Mouse (Mus musculus) brain, adult 10 weeks (tissue): ENCODE data around the gene Tmem229b. TPM values are rescaled to one million over a fixed set of nuclear protein-coding genes. Genes with fewer than 3 reads are reported as not detected.

Experiments used
- polyA plus RNA-seq: library from polyadenylated mRNA; stranded (reverse); fragments of 350-450 nt; fragmentation: Illumina TruSeq; extraction: RNeasy Lipid Tissue Mini Kit (QIAGEN cat#74804); gene quantifications from one replicate; pipeline ENCODE4 v1.2.3, GENCODE M21; 2015; ENCODE audit warnings: low read depth, low replicate concordance

Tmem229b gene
- polyA plus RNA-seq, result 25.4 TPM

GRCm38 (mm10) chr12:79007126-79007753 lies at the start of gene Tmem229b:
Gene Tmem229b, minus strand, starts transcription at chr12:79007627.

GRCm38 (mm10) chr12:79028911-79029861 lies 21.8 kb upstream of the Tmem229b start, which contains the start of gene Plekhh1:
Gene Plekhh1, plus strand, starts transcription at chr12:79029163.

Other genes starting within 250 kb of the Tmem229b start
- 326 TPM for gene Atp6v1d, start 146.0 kb downstream of the Tmem229b start, polyA plus RNA-seq
- gene Eif2s1, start 145.8 kb downstream of the Tmem229b start, polyA plus RNA-seq, result 65.6 TPM
- not detected for gene Plek2, start 100.7 kb downstream of the Tmem229b start, polyA plus RNA-seq
- 22.3 TPM for gene Plekhh1, start 21.5 kb upstream of the Tmem229b start, polyA plus RNA-seq
- gene Pigh, start 82.0 kb upstream of the Tmem229b start, polyA plus RNA-seq, result 14.8 TPM
- gene Arg2, start 123.2 kb upstream of the Tmem229b start, polyA plus RNA-seq, result 6.6 TPM
- gene Vti1b, start 165.0 kb upstream of the Tmem229b start, polyA plus RNA-seq, result 318 TPM
- gene Rdh11, start 184.7 kb upstream of the Tmem229b start, polyA plus RNA-seq, result 29.8 TPM
- 3.0 TPM for gene Rdh12, start 201.3 kb upstream of the Tmem229b start, polyA plus RNA-seq